Mouse (Mus musculus) urinary bladder, adult 2 months (tissue): ENCODE results near the gene Itprip. TPM values are rescaled to one million over a fixed set of nuclear protein-coding genes. Genes with fewer than 3 reads are reported as not detected.
"Not testable (repeated sequence)": the region's sequence is repeated elsewhere in the genome, so short reads cannot be mapped to it uniquely, and the experiment has no call there.

Experiments
- DNase-seq: peaks from one replicate; pipeline ENCODE4 v3.0.0; 2022; ENCODE audit warnings: low spot score
- polyA plus RNA-seq: library from polyadenylated mRNA; depleted of rRNA; stranded (reverse); fragments of >200 nt; gene quantifications from 2 replicates; pipeline ENCODE4 v1.2.3, GENCODE M21; 2012; rRNA removed

Itprip gene
- polyA plus RNA-seq, 1 experiment: 6.3 TPM

GRCm38 (mm10) chr19:47853951-47854795 lies 64.9 kb downstream of the Itprip start:
- no peak for DNase-seq

- no peak for DNase-seq
Observed at GRCm38 (mm10) chr19:47853053-47853452, 66.0 kb downstream of the Itprip start.

- not testable (repeated sequence) for DNase-seq
Observed at GRCm38 (mm10) chr19:47852131-47852530, 67.0 kb downstream of the Itprip start.

GRCm38 (mm10) chr19:47849735-47850134 lies 69.4 kb downstream of the Itprip start:
- no peak for DNase-seq

Other genes starting within 250 kb of the Itprip start
- gene Col17a1, start 227.2 kb downstream of the Itprip start, polyA plus RNA-seq: 4.2 and 6.1 TPM in 2 replicates
- 86.0 and 86.3 TPM in 2 replicates for gene Sfr1, start 187.6 kb downstream of the Itprip start, polyA plus RNA-seq
- gene Gsto1, start 64.3 kb downstream of the Itprip start, polyA plus RNA-seq: 478 and 508 TPM in 2 replicates
- 4.9 and 7.3 TPM in 2 replicates for gene Gsto2, start 53.8 kb downstream of the Itprip start, polyA plus RNA-seq
- 0.21 and 0.66 TPM in 2 replicates for gene Cfap43, start within 50 bp of the Itprip start, polyA plus RNA-seq
- gene Cfap58, start 18.4 kb upstream of the Itprip start, polyA plus RNA-seq: not detected in 2 replicates